8 mouse cellular contexts compared by ENCODE assay signal in the genomic region with DNA sequence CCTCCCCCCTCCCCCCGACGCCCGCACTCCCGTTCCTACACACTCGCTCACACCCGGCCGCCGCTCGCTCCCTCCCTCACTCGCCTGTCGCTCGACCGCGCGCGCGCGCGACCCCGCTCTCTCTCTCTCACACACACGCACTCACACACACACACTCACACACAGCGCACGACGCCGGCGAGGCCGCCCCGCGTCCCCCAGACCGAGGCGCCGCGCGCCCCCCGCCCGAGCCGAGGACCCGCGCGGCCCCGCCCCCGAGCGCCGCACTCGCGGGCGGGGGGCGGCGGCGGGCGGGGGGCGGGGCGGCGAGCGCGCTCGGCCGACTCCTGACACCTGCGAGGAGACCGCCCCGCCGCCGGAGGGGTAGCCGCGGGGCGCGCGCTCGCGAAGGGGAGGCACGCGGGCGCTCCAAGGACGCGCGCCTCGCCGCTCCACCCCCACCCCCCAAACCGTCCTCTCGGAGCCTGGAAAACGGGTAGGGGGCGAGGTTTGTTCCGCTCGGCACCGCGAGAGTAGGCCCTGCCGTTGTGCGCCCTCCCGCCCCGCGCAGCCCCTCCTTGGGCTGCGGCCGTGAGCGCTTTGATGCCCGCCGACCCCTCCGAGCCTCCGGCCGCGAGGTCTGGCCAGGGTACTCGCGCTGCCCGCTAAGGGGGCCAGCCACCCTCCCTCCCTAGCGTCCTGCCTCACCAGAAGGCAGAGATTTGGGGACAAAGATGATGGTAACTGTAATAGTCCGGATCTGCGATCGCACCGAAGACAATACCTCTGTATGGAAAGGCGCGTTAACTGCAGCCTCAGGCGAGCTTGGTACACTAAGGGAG. TPM values are rescaled to one million over a fixed set of nuclear protein-coding genes. Genes with fewer than 3 reads are reported as not detected.
DNase-seq lines count a peak whose midpoint lies in the region; ATAC-seq and TF ChIP-seq lines count a peak whose summit lies in the region.

No protein-coding gene starts in this region.

- TF ChIP-seq CTCF in E14TG2a.4 (conservative IDR thresholded peaks at IDR 0.05; ENCODE audit: low read length) = no peak
- no peak for TF ChIP-seq CTCF in hindbrain, postnatal 0 days (IDR thresholded peaks at IDR 0.05; ENCODE audit: low read depth)
- TF ChIP-seq CTCF in olfactory bulb, adult 2 months (IDR thresholded peaks at IDR 0.05; ENCODE audit: insufficient read depth, low read depth, low read length) = no peak

- peak overlapping the region; percentile 80 for H3K9ac ChIP-seq in embryonic facial prominence, embryonic 14.5 days (ENCODE audit: low read depth, low read length)
- peak overlapping the region; percentile 80 for H3K9ac ChIP-seq in hindbrain, postnatal 0 days (replicated peaks; ENCODE audit: low read length)
- peak overlapping the region; percentile 31; the same call in 1 of the 2 replicates for H3K9ac ChIP-seq in liver, embryonic 12.5 days

- TF ChIP-seq POLR2A in olfactory bulb, adult 2 months (IDR thresholded peaks at IDR 0.05; ENCODE audit: insufficient read depth, low read depth, low read length) = 0 out of 2 replicates have a peak, but pooled peaks have one; percentile 30

- peak; percentile 40 for DNase-seq in adrenal gland, postnatal 25 days
- no peak for DNase-seq in adrenal gland, adult 2 months
- peak; percentile 86 for DNase-seq in embryonic facial prominence, embryonic 14.5 days (ENCODE audit: low spot score)
- peak; percentile 96 for DNase-seq in hindbrain, postnatal 0 days (ENCODE audit: low spot score)
- DNase-seq in urinary bladder, postnatal 4 days (ENCODE audit: low spot score in 2 of 2) = no peak

- peak; percentile 86 for ATAC-seq in embryonic facial prominence, embryonic 14.5 days (ENCODE audit: low read depth)
- ATAC-seq in hindbrain, postnatal 0 days = peak; percentile 95
- peak; percentile 46 for ATAC-seq in liver, embryonic 12.5 days

- no peaks in the 10 kb centered on the region for H3K9me3 ChIP-seq in E14TG2a.4 (ENCODE audit: low read length)
- H3K9me3 ChIP-seq in embryonic facial prominence, embryonic 14.5 days (ENCODE audit: control insufficient read depth, low read length) = no peaks in the 10 kb centered on the region
- no peaks in the 10 kb centered on the region for H3K9me3 ChIP-seq in hindbrain, postnatal 0 days (ENCODE audit: low read length)
- H3K9me3 ChIP-seq in liver, embryonic 12.5 days (replicated peaks) = no peaks in the 10 kb centered on the region

- WGBS in embryonic facial prominence, embryonic 14.5 days = 1% methylated on average over 44 of the region's 111 CpGs
- under 1% methylated on average over 48 of the region's 111 CpGs for WGBS in hindbrain, postnatal 0 days
- under 1% methylated on average over 67 of the region's 111 CpGs for WGBS in liver, embryonic 12.5 days (ENCODE audit: insufficient replicate concordance)
- WGBS in olfactory bulb, adult 2 months = under 1% methylated on average over 108 of the region's 111 CpGs

- peaks cover 40% of the 10 kb centered on the region for H3K4me1 ChIP-seq in E14TG2a.4 (replicated peaks; ENCODE audit: low read depth, low read length)
- peaks cover 9% of the 10 kb centered on the region for H3K4me1 ChIP-seq in embryonic facial prominence, embryonic 14.5 days (ENCODE audit: control insufficient read depth, insufficient read depth, low read length)
- peaks cover 15% of the 10 kb centered on the region; the same call in 1 of the 2 replicates for H3K4me1 ChIP-seq in hindbrain, postnatal 0 days (ENCODE audit: insufficient read depth, low read length)
- H3K4me1 ChIP-seq in liver, embryonic 12.5 days = peaks cover 5% of the 10 kb centered on the region; the same call in 1 of the 2 replicates
- H3K4me1 ChIP-seq in olfactory bulb, adult 2 months (ENCODE audit: control insufficient read depth, insufficient read depth, low read length) = peaks cover 3% of the 10 kb centered on the region; the same call in 1 of the 2 replicates

- peak overlapping the region; percentile 66 for H3K27ac ChIP-seq in embryonic facial prominence, embryonic 14.5 days (replicated peaks; ENCODE audit: low read depth, low read length)
- peak overlapping the region; percentile 92 for H3K27ac ChIP-seq in hindbrain, postnatal 0 days
- no peak overlapping the region for H3K27ac ChIP-seq in liver, embryonic 12.5 days
- H3K27ac ChIP-seq in olfactory bulb, adult 2 months (ENCODE audit: insufficient read depth, low read depth, low read length) = peak overlapping the region; percentile 59; the same call in 1 of the 2 replicates

- H3K36me3 ChIP-seq in E14TG2a.4 (ENCODE audit: insufficient read depth, low read length) = no peaks in the 10 kb centered on the region
- no peaks in the 10 kb centered on the region for H3K36me3 ChIP-seq in embryonic facial prominence, embryonic 14.5 days (ENCODE audit: control insufficient read depth, insufficient read depth, low read length)
- no peaks in the 10 kb centered on the region for H3K36me3 ChIP-seq in hindbrain, postnatal 0 days (ENCODE audit: insufficient read depth, low read length)
- H3K36me3 ChIP-seq in liver, embryonic 12.5 days = no peaks in the 10 kb centered on the region

- H3K27me3 ChIP-seq in E14TG2a.4 (ENCODE audit: insufficient read depth, low read length) = peaks cover 41% of the 10 kb centered on the region
- H3K27me3 ChIP-seq in embryonic facial prominence, embryonic 14.5 days (replicated peaks; ENCODE audit: control insufficient read depth, insufficient read depth, low read length) = no peaks in the 10 kb centered on the region; the same call in 1 of the 2 replicates
- H3K27me3 ChIP-seq in hindbrain, postnatal 0 days (ENCODE audit: insufficient read depth, low read length) = no peaks in the 10 kb centered on the region
- peaks cover 84% of the 10 kb centered on the region for H3K27me3 ChIP-seq in liver, embryonic 12.5 days (replicated peaks)

- H3K4me2 ChIP-seq in embryonic facial prominence, embryonic 14.5 days (ENCODE audit: low read depth, low read length) = peak overlapping the region; percentile 64
- peak overlapping the region; percentile 55 for H3K4me2 ChIP-seq in hindbrain, postnatal 0 days (ENCODE audit: low read depth, low read length)
- H3K4me2 ChIP-seq in liver, embryonic 12.5 days = peak overlapping the region; percentile 89

- H3K4me3 ChIP-seq in E14TG2a.4 (replicated peaks; ENCODE audit: low read length) = peak overlapping the region; percentile 87
- H3K4me3 ChIP-seq in embryonic facial prominence, embryonic 14.5 days (ENCODE audit: low read depth, low read length) = peak overlapping the region; percentile 78
- peak overlapping the region; percentile 81 for H3K4me3 ChIP-seq in hindbrain, postnatal 0 days (ENCODE audit: low read length)
- peak overlapping the region; percentile 64 for H3K4me3 ChIP-seq in liver, embryonic 12.5 days
- peak overlapping the region; percentile 78 for H3K4me3 ChIP-seq in olfactory bulb, adult 2 months (ENCODE audit: insufficient read depth, low read depth, low read length)

RNA-seq across cellular contexts. Expression of gene Rimklb, which starts 12.1 kb away (rescaled TPM):
- 0.52 TPM in 1 of 2 replicates, not detected in the other for total RNA-seq in adrenal gland, postnatal 25 days (2021)
- not detected for total RNA-seq in adrenal gland, adult 2 months (2021)
- 0.09 TPM in 1 of 2 replicates, not detected in the other for polyA plus RNA-seq in adrenal gland, adult 2 months (2012; rRNA removed)
- polyA plus RNA-seq in embryonic facial prominence, embryonic 14.5 days (2014; fragmentation: Nextera tagmentation; extraction: Ambion mirVana) = 10.5 and 15.9 TPM in 2 replicates
- total RNA-seq in hindbrain, postnatal 0 days (2014; rRNA removed) = 96.6 and 113 TPM in 2 replicates
- polyA plus RNA-seq in hindbrain, postnatal 0 days (2015; fragmentation: Nextera tagmentation; extraction: Ambion mirVana) = 97.1 and 97.2 TPM in 2 replicates
- 2.1 and 3.1 TPM in 2 replicates for polyA plus RNA-seq in liver, embryonic 12.5 days (2016; fragmentation: Nextera tagmentation; extraction: Ambion mirVana)
- not detected in 2 replicates for polyA plus RNA-seq in olfactory bulb, adult 2 months (2012; ENCODE audit: insufficient read depth, insufficient read length, low replicate concordance, missing spikeins)

RNA-seq across cellular contexts. Expression of gene Mfap5, which starts 19.1 kb away (rescaled TPM):
- total RNA-seq in adrenal gland, postnatal 25 days (2021) = 7.5 and 8.6 TPM in 2 replicates
- 10 to 100 TPM; 15.5 to 22.6 TPM for total RNA-seq in adrenal gland, adult 2 months (2021)
- 38.2 and 38.8 TPM in 2 replicates for polyA plus RNA-seq in adrenal gland, adult 2 months (2012; rRNA removed)
- polyA plus RNA-seq in embryonic facial prominence, embryonic 14.5 days (2014; fragmentation: Nextera tagmentation; extraction: Ambion mirVana) = 70.7 and 98.8 TPM in 2 replicates
- total RNA-seq in hindbrain, postnatal 0 days (2014; rRNA removed) = 2.7 and 13.2 TPM in 2 replicates
- 5.0 and 5.6 TPM in 2 replicates for polyA plus RNA-seq in hindbrain, postnatal 0 days (2015; fragmentation: Nextera tagmentation; extraction: Ambion mirVana)
- polyA plus RNA-seq in liver, embryonic 12.5 days (2016; fragmentation: Nextera tagmentation; extraction: Ambion mirVana) = 0.48 and 0.68 TPM in 2 replicates
- polyA plus RNA-seq in olfactory bulb, adult 2 months (2012; ENCODE audit: insufficient read depth, insufficient read length, low replicate concordance, missing spikeins) = not detected in 2 replicates

Comparison
In these comparisons a context has a peak if more than half of its experiments do, and no peak if none do; other contexts are left out.
1. DNase-seq: peak in adrenal gland, postnatal 25 days (single experiment), embryonic facial prominence, embryonic 14.5 days (single experiment) and hindbrain, postnatal 0 days (single experiment); none in adrenal gland, adult 2 months (single experiment) and urinary bladder, postnatal 4 days (0 of 2).
2. Peak in every context shown above with its lines, with median percentiles within 50 percentile points of each other: H3K4me3 ChIP-seq, ATAC-seq, H3K4me2 ChIP-seq and H3K9ac ChIP-seq.